ENCODE assay signal across 18 mouse cellular contexts in genomic region chr19:41900495-41901090, GRCm38 (mm10). TPM values are rescaled to one million over a fixed set of nuclear protein-coding genes. Genes with fewer than 3 reads are reported as not detected.
DNase-seq lines count a peak whose midpoint lies in the region; ATAC-seq and TF ChIP-seq lines count a peak whose summit lies in the region.
"Had no signal": no experiment of that assay in that cellular context is flagged by ENCODE, and none has a peak within 500 bp of the region (broad histone marks: within the 10 kb centered on the region; RNA-seq: fewer than 3 reads in every experiment).

No protein-coding gene starts in this region.

- no peak for ATAC-seq in liver, embryonic 11.5 days (replicated peaks; ENCODE audit: low FRiP score)
- ATAC-seq in liver, embryonic 15.5 days (ENCODE audit: insufficient read depth), result no peak
- no peak for ATAC-seq in intestine, embryonic 15.5 days
- ATAC-seq: forebrain, postnatal 0 days had no signal

- no peak for TF ChIP-seq CTCF in liver, adult 2 months (IDR thresholded peaks at IDR 0.05; ENCODE audit: low read depth, low read length)

- no peaks in the 10 kb centered on the region for H3K9me3 ChIP-seq in liver, embryonic 11.5 days (ENCODE audit: control insufficient read depth, low read length)
- H3K9me3 ChIP-seq in liver, embryonic 15.5 days (replicated peaks), result no peaks in the 10 kb centered on the region
- no peaks in the 10 kb centered on the region for H3K9me3 ChIP-seq in intestine, embryonic 15.5 days
- H3K9me3 ChIP-seq: embryonic facial prominence, embryonic 10.5 days; G1E had no signal

- H3K4me2 ChIP-seq in liver, embryonic 11.5 days, result no peak overlapping the region
- H3K4me2 ChIP-seq in liver, embryonic 15.5 days, result no peak overlapping the region
- H3K4me2 ChIP-seq in intestine, embryonic 15.5 days (replicated peaks), result no peak overlapping the region
- H3K4me2 ChIP-seq: lung, embryonic 14.5 days had no signal

- H3K27me3 ChIP-seq in liver, adult 2 months (ENCODE audit: control insufficient read depth, insufficient read depth, low read length), result no peaks in the 10 kb centered on the region
- no peaks in the 10 kb centered on the region for H3K27me3 ChIP-seq in liver, embryonic 11.5 days (replicated peaks; ENCODE audit: control insufficient read depth, insufficient read depth, low read length)
- no peaks in the 10 kb centered on the region for H3K27me3 ChIP-seq in liver, embryonic 15.5 days
- no peaks in the 10 kb centered on the region for H3K27me3 ChIP-seq in intestine, embryonic 15.5 days (replicated peaks)

- H3K79me2 ChIP-seq in liver, adult 2 months (ENCODE audit: control insufficient read depth, insufficient read depth, low read length), result no peaks in the 10 kb centered on the region

- H3K4me3 ChIP-seq in liver, adult 2 months (ENCODE audit: insufficient read depth, low read depth, low read length), result no peak overlapping the region
- no peak overlapping the region for H3K4me3 ChIP-seq in liver, embryonic 11.5 days (ENCODE audit: low read depth, low read length)
- H3K4me3 ChIP-seq in liver, embryonic 15.5 days (replicated peaks), result no peak overlapping the region
- H3K4me3 ChIP-seq in intestine, embryonic 15.5 days (replicated peaks), result no peak overlapping the region
- H3K4me3 ChIP-seq: embryonic facial prominence, embryonic 10.5 days; myocyte had no signal

- DNase-seq in liver, adult 2 months (ENCODE audit: extremely low read depth, low read depth, low spot score), result peak; percentile 15
- no peak for DNase-seq in liver, embryonic 11.5 days (ENCODE audit: low spot score)
- DNase-seq in MEL-GATA-1-ER (ENCODE audit: extremely low read depth, low read depth), result peak; percentile 68
- DNase-seq in naive thymus-derived CD4-positive, alpha-beta T cell, adult 2 months (ENCODE audit: low read depth), result peak; percentile 70
- DNase-seq in adrenal gland, postnatal 4 days (ENCODE audit: low spot score in 2 of 2), result no peak
- DNase-seq in heart, postnatal 10 days, result no peak
- DNase-seq: adrenal gland, postnatal 25 days; cerebellum, postnatal 25 days; forebrain, postnatal 0 days; gastrocnemius, postnatal 10 days; kidney, adult 9 months; layer of hippocampus, postnatal 36 days; lung, embryonic 14.5 days had no signal

- H3K36me3 ChIP-seq in liver, adult 2 months (ENCODE audit: control insufficient read depth, insufficient read depth, low read length), result no peaks in the 10 kb centered on the region
- H3K36me3 ChIP-seq in liver, embryonic 11.5 days (ENCODE audit: control insufficient read depth, insufficient read depth, low read length), result no peaks in the 10 kb centered on the region
- no peaks in the 10 kb centered on the region for H3K36me3 ChIP-seq in liver, embryonic 15.5 days (replicated peaks)
- no peaks in the 10 kb centered on the region for H3K36me3 ChIP-seq in intestine, embryonic 15.5 days
- H3K36me3 ChIP-seq: embryonic facial prominence, embryonic 10.5 days; G1E had no signal

- no peaks in the 10 kb centered on the region; the same call in none of the 2 replicates for H3K4me1 ChIP-seq in liver, adult 2 months (ENCODE audit: control insufficient read depth, insufficient read depth, low read length)
- H3K4me1 ChIP-seq in liver, embryonic 11.5 days (replicated peaks; ENCODE audit: control insufficient read depth, insufficient read depth, low read length), result peaks cover 10% of the 10 kb centered on the region
- peaks cover 48% of the 10 kb centered on the region for H3K4me1 ChIP-seq in liver, embryonic 15.5 days (replicated peaks)
- no peaks in the 10 kb centered on the region for H3K4me1 ChIP-seq in intestine, embryonic 15.5 days (replicated peaks)

- no peak for TF ChIP-seq POLR2A in liver, adult 2 months (IDR thresholded peaks at IDR 0.05; ENCODE audit: extremely low read depth, insufficient read depth, low read length)

- no peak overlapping the region for H3K27ac ChIP-seq in liver, adult 2 months (replicated peaks; ENCODE audit: insufficient read depth, low read depth, low read length)
- no peak overlapping the region for H3K27ac ChIP-seq in liver, embryonic 11.5 days (ENCODE audit: low read depth, low read length)
- peak overlapping the region; percentile 55 for H3K27ac ChIP-seq in liver, embryonic 15.5 days (replicated peaks)
- H3K27ac ChIP-seq in intestine, embryonic 15.5 days, result no peak overlapping the region
- H3K27ac ChIP-seq: embryonic facial prominence, embryonic 10.5 days had no signal

- WGBS in liver, adult 2 months, result 79% methylated on average over 8 of the region's 8 CpGs
- WGBS in liver, embryonic 11.5 days, result 50% methylated on average over 8 of the region's 8 CpGs
- WGBS in liver, embryonic 15.5 days (ENCODE audit: insufficient replicate concordance), result 30% methylated on average over 8 of the region's 8 CpGs
- WGBS in intestine, embryonic 15.5 days, result 87% methylated on average over 8 of the region's 8 CpGs

- no peak overlapping the region for H3K9ac ChIP-seq in liver, adult 2 months (ENCODE audit: low read depth, low read length)
- no peak overlapping the region for H3K9ac ChIP-seq in liver, embryonic 11.5 days (ENCODE audit: low read depth, low read length)
- no peak overlapping the region for H3K9ac ChIP-seq in liver, embryonic 15.5 days
- H3K9ac ChIP-seq in intestine, embryonic 15.5 days, result no peak overlapping the region
- H3K9ac ChIP-seq: forebrain, postnatal 0 days; lung, embryonic 14.5 days had no signal

- intact Hi-C loops in heart, postnatal 10 days (cut with DNase I), result no loop called here

RNA-seq across cellular contexts. Expression of gene Rrp12, which starts 4.6 kb away (rescaled TPM):
- 1.4 and 1.8 TPM in 2 replicates for total RNA-seq in liver, adult 2 months (2014; rRNA removed)
- polyA plus RNA-seq in liver, adult 2 months (2012; rRNA removed), result 2.4 and 4.1 TPM in 2 replicates
- 29.5 and 34.0 TPM in 2 replicates for polyA plus RNA-seq in liver, embryonic 11.5 days (2014; fragmentation: Nextera tagmentation; extraction: Ambion mirVana)
- 8.5 and 8.6 TPM in 2 replicates for polyA plus RNA-seq in liver, embryonic 15.5 days (2015; fragmentation: Nextera tagmentation; extraction: Ambion mirVana)
- 17.6 and 18.1 TPM in 2 replicates for polyA plus RNA-seq in intestine, embryonic 15.5 days (2015; fragmentation: Nextera tagmentation; extraction: Ambion mirVana)
- total RNA-seq in adrenal gland, postnatal 4 days (2021), result 10 to 100 TPM; 13.2 to 13.4 TPM
- 10 to 100 TPM; 17.7 to 20.9 TPM for total RNA-seq in heart, postnatal 10 days (2021)

RNA-seq across cellular contexts. Expression of gene Pgam1, which starts 11.1 kb away (rescaled TPM):
- total RNA-seq in liver, adult 2 months (2014; rRNA removed), result 108 and 145 TPM in 2 replicates
- polyA plus RNA-seq in liver, adult 2 months (2012; rRNA removed), result 195 and 215 TPM in 2 replicates
- polyA plus RNA-seq in liver, embryonic 11.5 days (2014; fragmentation: Nextera tagmentation; extraction: Ambion mirVana), result 871 and 874 TPM in 2 replicates
- polyA plus RNA-seq in liver, embryonic 15.5 days (2015; fragmentation: Nextera tagmentation; extraction: Ambion mirVana), result 267 and 322 TPM in 2 replicates
- polyA plus RNA-seq in intestine, embryonic 15.5 days (2015; fragmentation: Nextera tagmentation; extraction: Ambion mirVana), result 855 and 865 TPM in 2 replicates
- total RNA-seq in adrenal gland, postnatal 4 days (2021), result 100 to 1,000 TPM; 411 to 420 TPM
- total RNA-seq in heart, postnatal 10 days (2021), result 100 to 1,000 TPM; 116 to 154 TPM

RNA-seq across cellular contexts. Expression of gene Exosc1, which starts 32.6 kb away (rescaled TPM):
- total RNA-seq in liver, adult 2 months (2014; rRNA removed), result 5.6 and 6.5 TPM in 2 replicates
- polyA plus RNA-seq in liver, adult 2 months (2012; rRNA removed), result 5.9 and 8.2 TPM in 2 replicates
- 101 and 109 TPM in 2 replicates for polyA plus RNA-seq in liver, embryonic 11.5 days (2014; fragmentation: Nextera tagmentation; extraction: Ambion mirVana)
- polyA plus RNA-seq in liver, embryonic 15.5 days (2015; fragmentation: Nextera tagmentation; extraction: Ambion mirVana), result 29.2 and 31.4 TPM in 2 replicates
- polyA plus RNA-seq in intestine, embryonic 15.5 days (2015; fragmentation: Nextera tagmentation; extraction: Ambion mirVana), result 65.4 and 72.5 TPM in 2 replicates
- 10 to 100 TPM; 30.1 to 33.8 TPM for total RNA-seq in adrenal gland, postnatal 4 days (2021)
- 10 to 100 TPM; 13.3 to 15.8 TPM for total RNA-seq in heart, postnatal 10 days (2021)

RNA-seq across cellular contexts. Expression of gene Zdhhc16, which starts 32.7 kb away (rescaled TPM):
- total RNA-seq in liver, adult 2 months (2014; rRNA removed), result 7.9 and 15.0 TPM in 2 replicates
- 40.9 and 49.9 TPM in 2 replicates for polyA plus RNA-seq in liver, adult 2 months (2012; rRNA removed)
- polyA plus RNA-seq in liver, embryonic 11.5 days (2014; fragmentation: Nextera tagmentation; extraction: Ambion mirVana), result 58.9 and 63.0 TPM in 2 replicates
- polyA plus RNA-seq in liver, embryonic 15.5 days (2015; fragmentation: Nextera tagmentation; extraction: Ambion mirVana), result 33.7 and 39.6 TPM in 2 replicates
- 67.1 and 71.9 TPM in 2 replicates for polyA plus RNA-seq in intestine, embryonic 15.5 days (2015; fragmentation: Nextera tagmentation; extraction: Ambion mirVana)
- 10 to 100 TPM; 43.4 to 48.4 TPM for total RNA-seq in adrenal gland, postnatal 4 days (2021)
- 10 to 100 TPM; 27.6 to 29.4 TPM for total RNA-seq in heart, postnatal 10 days (2021)

RNA-seq across cellular contexts. Expression of gene Frat2, which starts 52.7 kb away (rescaled TPM):
- total RNA-seq in liver, adult 2 months (2014; rRNA removed), result 0.87 and 1.3 TPM in 2 replicates
- polyA plus RNA-seq in liver, adult 2 months (2012; rRNA removed), result 2.2 and 2.4 TPM in 2 replicates
- 9.8 and 10.9 TPM in 2 replicates for polyA plus RNA-seq in liver, embryonic 11.5 days (2014; fragmentation: Nextera tagmentation; extraction: Ambion mirVana)
- polyA plus RNA-seq in liver, embryonic 15.5 days (2015; fragmentation: Nextera tagmentation; extraction: Ambion mirVana), result 4.4 and 4.5 TPM in 2 replicates
- polyA plus RNA-seq in intestine, embryonic 15.5 days (2015; fragmentation: Nextera tagmentation; extraction: Ambion mirVana), result 10.5 and 10.7 TPM in 2 replicates
- total RNA-seq in adrenal gland, postnatal 4 days (2021), result 1 to 10 TPM; 7.5 to 9.3 TPM
- total RNA-seq in heart, postnatal 10 days (2021), result 1 to 10 TPM; 4.7 to 6.9 TPM

Comparison
In these comparisons a context has a peak if more than half of its experiments do, and no peak if none do; other contexts are left out.
1. DNase-seq: peak in liver, adult 2 months (single experiment), MEL-GATA-1-ER (single experiment) and naive thymus-derived CD4-positive, alpha-beta T cell, adult 2 months (single experiment); none in liver, embryonic 11.5 days (single experiment), adrenal gland, postnatal 4 days (0 of 2) and heart, postnatal 10 days (0 of 2).